8 mouse cellular contexts compared by ENCODE assay signal in genomic region chr6:100502961-100503782, GRCm38 (mm10).
DNase-seq lines count a peak whose midpoint lies in the region; TF ChIP-seq lines count a peak whose summit lies in the region.
"Had no signal": no experiment of that assay in that cellular context is flagged by ENCODE, and none has a peak within 500 bp of the region (broad histone marks: within the 10 kb centered on the region; RNA-seq: fewer than 3 reads in every experiment).

No protein-coding gene starts in this region.

- intact Hi-C loops in gastrocnemius, adult 2 months (cut with DNase I), result no loop called here

- no peak overlapping the region for H3K27ac ChIP-seq in gastrocnemius, adult 2 months
- H3K27ac ChIP-seq: left cerebral cortex, adult 2 months had no signal

- DNase-seq in urinary bladder, postnatal 14 days (ENCODE audit: low spot score), result peak; percentile 73
- DNase-seq in urinary bladder, postnatal 10 days (ENCODE audit: low spot score), result no peak
- peak; percentile 91 for DNase-seq in cerebellum, adult 8-10 months
- DNase-seq in gastrocnemius, adult 2 months, result peak; percentile 50
- DNase-seq in kidney, postnatal 36 days, result peak; percentile 37 to 48
- DNase-seq in right cerebral cortex, postnatal 10 days (ENCODE audit: low spot score in 2 of 2), result peak; percentile 47 to 57
- DNase-seq in spleen, adult 18-20 months, result no peak

- H3K4me3 ChIP-seq in gastrocnemius, adult 2 months, result no peak overlapping the region
- H3K4me3 ChIP-seq: left cerebral cortex, adult 2 months had no signal

- TF ChIP-seq CTCF in gastrocnemius, adult 2 months (IDR thresholded peaks at IDR 0.05), result no peak

Comparison
In these comparisons a context has a peak if more than half of its experiments do, and no peak if none do; other contexts are left out.
1. DNase-seq: peak in urinary bladder, postnatal 14 days (single experiment), cerebellum, adult 8-10 months (single experiment), gastrocnemius, adult 2 months (single experiment), kidney, postnatal 36 days (2 of 2) and right cerebral cortex, postnatal 10 days (2 of 2); none in urinary bladder, postnatal 10 days (single experiment) and spleen, adult 18-20 months (0 of 2).